8 mouse cellular contexts compared by ENCODE assay signal in the genomic region with DNA sequence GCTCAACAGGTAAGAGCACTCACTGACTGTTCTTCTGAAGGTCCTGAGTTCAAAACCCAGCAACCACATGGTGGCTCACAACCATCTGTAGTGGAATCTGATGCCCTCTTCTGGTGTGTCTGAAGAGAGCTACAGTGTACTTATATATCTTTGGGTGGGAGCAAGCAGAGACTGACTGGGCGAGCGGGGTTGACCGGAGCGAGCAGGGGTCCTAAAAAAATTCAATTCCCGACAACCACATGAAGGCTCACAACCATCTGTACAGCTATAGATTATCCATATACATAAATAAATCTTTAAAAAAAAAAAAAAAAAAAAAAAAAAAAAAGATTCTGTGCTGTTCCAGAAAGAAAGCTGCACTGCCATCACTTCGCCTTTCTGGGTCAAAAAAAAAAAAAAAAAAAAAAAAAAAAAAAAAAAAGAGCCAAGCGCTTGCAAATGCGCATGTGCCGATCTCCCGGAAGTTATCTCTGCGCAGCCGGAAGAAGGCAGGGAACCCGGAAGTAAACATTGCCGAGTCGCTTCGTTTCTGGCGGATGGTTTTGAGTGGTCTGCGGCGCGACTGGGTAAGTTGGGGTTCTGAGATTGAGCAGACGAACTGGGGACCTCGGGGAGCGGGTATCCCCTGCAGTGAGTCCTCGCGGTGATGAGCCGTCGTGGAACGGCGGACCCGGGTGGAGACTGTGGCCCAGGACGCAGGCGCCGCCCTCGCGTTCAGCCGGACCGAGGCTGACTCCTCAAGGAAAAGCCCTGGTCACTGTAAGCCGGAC. TPM values are rescaled to one million over a fixed set of nuclear protein-coding genes. Genes with fewer than 3 reads are reported as not detected.
DNase-seq lines count a peak whose midpoint lies in the region; ATAC-seq lines count a peak whose summit lies in the region.

TSS of gene Slu7 (plus strand) at position 491 of the 770 bp plus-strand sequence.

- peak within 1 kb of the TSS; percentile 84 for H3K4me3 ChIP-seq in hindbrain, embryonic 11.5 days (ENCODE audit: low read depth, low read length)

- peak within 1 kb of the TSS; percentile 47 for H3K4me2 ChIP-seq in hindbrain, embryonic 11.5 days (replicated peaks; ENCODE audit: low read depth, low read length)

- no peak within 1 kb of the TSS for H3K27ac ChIP-seq in hindbrain, embryonic 11.5 days (ENCODE audit: low read depth, low read length)

- ATAC-seq in hindbrain, embryonic 11.5 days (ENCODE audit: low FRiP score): peak; percentile 91

- H3K9me3 ChIP-seq in hindbrain, embryonic 11.5 days (ENCODE audit: control insufficient read depth, low read length): no peaks in the 10 kb centered on the region

- DNase-seq in T-cell, adult 2 months (ENCODE audit: low spot score): peak; percentile 78
- peak; percentile 74 for DNase-seq in cerebellum, adult 9-11 months
- peak in 1 of 2 experiments; percentile 75 for DNase-seq in frontal cortex, adult 2 months (ENCODE audit: extremely low spot score in 1 of 2, low spot score in 1 of 2)
- DNase-seq in hindbrain, embryonic 11.5 days (ENCODE audit: low spot score): peak; percentile 81
- DNase-seq in layer of hippocampus, postnatal 14 days (ENCODE audit: low spot score in 2 of 2): peak; percentile 59 to 70
- peak; percentile 74 for DNase-seq in lung, postnatal 36 days
- peak; percentile 91 for DNase-seq in retina, postnatal 1 day
- DNase-seq in thymus, postnatal 4 days: peak; percentile 80

- H3K36me3 ChIP-seq in hindbrain, embryonic 11.5 days (ENCODE audit: control insufficient read depth, insufficient read depth, low read length): no peaks in the 10 kb centered on the region

- H3K27me3 ChIP-seq in hindbrain, embryonic 11.5 days (ENCODE audit: control insufficient read depth, insufficient read depth, low read length): no peaks in the 10 kb centered on the region

- 9% methylated on average over 38 of the region's 38 CpGs for WGBS in hindbrain, embryonic 11.5 days

- H3K4me1 ChIP-seq in hindbrain, embryonic 11.5 days (replicated peaks; ENCODE audit: control insufficient read depth, insufficient read depth, low read length): peaks cover 2% of the 10 kb centered on the region; the same call in 1 of the 2 replicates

- H3K9ac ChIP-seq in hindbrain, embryonic 11.5 days (ENCODE audit: low read depth, low read length): peak within 1 kb of the TSS; percentile 59

RNA-seq across cellular contexts. Expression of gene Slu7, which starts in this region (rescaled TPM):
- polyA plus RNA-seq in frontal cortex, adult 2 months (2012; rRNA removed): 24.5 and 25.0 TPM in 2 replicates
- 69.7 and 73.6 TPM in 2 replicates for polyA plus RNA-seq in hindbrain, embryonic 11.5 days (2014; fragmentation: Nextera tagmentation; extraction: Ambion mirVana)
- total RNA-seq in layer of hippocampus, postnatal 14 days (2021): 10 to 100 TPM; 43.5 to 45.0 TPM
